Mouse (Mus musculus) bone marrow, adult 2 months (tissue): ENCODE measurements around the gene Atp6ap2.

ENCODE experiments used
- CTCF ChIP-seq: fragments of 200-500 bp; IDR thresholded peaks from 2 replicates; pipeline ENCODE4 v1.5.1; 2011; ENCODE audit warnings: low read length, control low read depth; ENCODE audit not compliant: control insufficient read depth, insufficient read depth
- POLR2A ChIP-seq: fragments of 200-500 bp; IDR thresholded peaks from 2 replicates; pipeline ENCODE4 v1.6.1; 2011; ENCODE audit warnings: low read depth, mild to moderate bottlenecking, control low read depth, low read length, borderline replicate concordance; ENCODE audit not compliant: control insufficient read depth

DNA sequence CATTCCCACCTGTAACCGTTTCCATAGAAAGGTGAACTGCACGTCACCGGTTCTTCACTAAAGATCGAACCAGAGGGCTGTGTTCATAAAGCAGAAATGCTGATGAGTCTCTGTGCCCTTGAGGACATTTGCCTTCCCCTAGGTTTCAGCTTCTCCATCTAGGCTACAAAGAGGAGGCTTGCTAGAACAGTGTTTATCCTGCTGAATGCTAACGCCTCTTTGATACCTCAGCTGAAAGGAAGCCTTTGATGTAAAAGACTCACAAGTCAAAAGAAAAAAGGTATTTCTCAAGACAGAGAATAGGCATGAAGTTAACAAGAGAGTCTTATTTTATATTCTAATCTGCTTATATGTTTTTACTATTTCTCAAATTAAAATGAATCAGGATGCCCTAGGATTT lies 4.3 kb upstream of the Atp6ap2 start:
- TF ChIP-seq CTCF, result no peak
- no peak for TF ChIP-seq POLR2A
